Mouse (Mus musculus): Measurements from ENCODE around the gene Eef2k.

DNA sequence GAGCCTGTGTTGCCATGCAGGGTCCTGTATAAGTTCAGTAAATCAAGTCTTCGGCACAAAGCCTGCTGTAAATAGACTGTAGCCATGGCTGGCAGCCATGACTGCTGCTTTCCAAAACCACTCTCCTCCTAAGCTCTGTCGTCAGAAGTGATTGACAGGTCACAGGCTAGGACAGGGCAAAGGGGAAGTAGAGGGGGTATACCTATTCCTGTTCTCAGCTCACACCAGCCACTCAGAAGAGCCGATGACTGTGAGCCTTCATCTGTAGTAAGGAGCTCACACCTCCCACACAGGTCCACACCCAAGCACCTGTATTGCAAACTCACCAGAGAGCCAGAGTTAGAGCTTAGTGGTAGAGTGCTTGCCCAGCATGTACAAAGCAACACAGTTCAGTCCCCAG lies 46.3 kb upstream of the Eef2k start:
- TF ChIP-seq CTCF (IDR thresholded peaks at IDR 0.05; ENCODE audit: insufficient read depth, low read length) (no peak), POLR2A (IDR thresholded peaks at IDR 0.05; ENCODE audit: borderline replicate concordance, extremely low read depth, low read depth, low read length) (no peak)
